ENCODE assay signal across 8 mouse cellular contexts in the genomic region with DNA sequence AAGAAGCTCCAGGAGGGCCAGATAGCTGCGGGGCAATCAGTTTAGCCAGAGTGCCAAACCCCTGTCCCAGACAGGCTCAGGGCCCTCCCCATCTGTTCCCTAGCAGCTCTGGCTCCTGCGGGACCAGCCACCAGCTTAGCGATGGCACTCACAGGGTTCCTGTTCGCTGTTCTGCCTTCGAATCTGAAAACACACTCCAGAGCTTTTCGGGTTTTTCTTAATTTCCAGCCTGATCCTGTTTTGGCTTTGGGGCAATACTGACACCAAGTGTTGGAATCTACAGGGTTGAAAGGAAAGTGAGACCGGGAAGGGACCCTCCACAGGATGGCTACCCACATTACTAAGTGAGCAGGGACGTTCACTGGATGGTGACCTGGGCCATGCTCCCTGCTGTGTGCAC. TPM values are rescaled to one million over a fixed set of nuclear protein-coding genes. Genes with fewer than 3 reads are reported as not detected.
DNase-seq lines count a peak whose midpoint lies in the region; ATAC-seq lines count a peak whose summit lies in the region.

No protein-coding gene starts in this region.

- no peak overlapping the region for H3K27ac ChIP-seq in intestine, embryonic 15.5 days
- H3K27ac ChIP-seq in neural tube, embryonic 15.5 days (replicated peaks): no peak overlapping the region

- peak; percentile 32; the same call in 1 of the 2 replicates for ATAC-seq in frontal cortex, adult (ENCODE audit: low TSS enrichment)
- ATAC-seq in intestine, embryonic 15.5 days: no peak
- no peak; the same call in 1 of the 2 replicates for ATAC-seq in neural tube, embryonic 15.5 days (ENCODE audit: low FRiP score)

- no peaks in the 10 kb centered on the region for H3K36me3 ChIP-seq in intestine, embryonic 15.5 days
- no peaks in the 10 kb centered on the region for H3K36me3 ChIP-seq in neural tube, embryonic 15.5 days

- H3K9me3 ChIP-seq in intestine, embryonic 15.5 days: no peaks in the 10 kb centered on the region
- H3K9me3 ChIP-seq in neural tube, embryonic 15.5 days (replicated peaks): no peaks in the 10 kb centered on the region

- H3K9ac ChIP-seq in intestine, embryonic 15.5 days: no peak overlapping the region
- no peak overlapping the region for H3K9ac ChIP-seq in neural tube, embryonic 15.5 days (replicated peaks)

- 0 out of 2 replicates have a peak, but pooled peaks cover 3% of the 10 kb centered on the region for H3K4me1 ChIP-seq in intestine, embryonic 15.5 days (replicated peaks)
- H3K4me1 ChIP-seq in neural tube, embryonic 15.5 days: 0 out of 2 replicates have a peak, but pooled peaks cover 4% of the 10 kb centered on the region

- H3K4me3 ChIP-seq in intestine, embryonic 15.5 days (replicated peaks): no peak overlapping the region
- H3K4me3 ChIP-seq in neural tube, embryonic 15.5 days (replicated peaks): no peak overlapping the region

- DNase-seq in frontal cortex, postnatal 25 days (ENCODE audit: low spot score in 2 of 2): no peak
- DNase-seq in right cerebral cortex, postnatal 10 days (ENCODE audit: low spot score in 2 of 2): peak; percentile 34 to 49
- DNase-seq in right cerebral cortex, postnatal 4 days: no peak
- no peak for DNase-seq in thymus, postnatal 4 days
- no peak for DNase-seq in cerebellum, adult 9-11 months

- WGBS in intestine, embryonic 15.5 days: 36% methylated on average over 8 of the region's 8 CpGs
- 24% methylated on average over 8 of the region's 8 CpGs for WGBS in neural tube, embryonic 15.5 days

- H3K27me3 ChIP-seq in intestine, embryonic 15.5 days (replicated peaks): no peaks in the 10 kb centered on the region
- H3K27me3 ChIP-seq in neural tube, embryonic 15.5 days (replicated peaks): no peaks in the 10 kb centered on the region

- peak overlapping the region; percentile 36; the same call in 1 of the 2 replicates for H3K4me2 ChIP-seq in intestine, embryonic 15.5 days (replicated peaks)
- peak overlapping the region; percentile 34; the same call in 1 of the 2 replicates for H3K4me2 ChIP-seq in neural tube, embryonic 15.5 days

RNA-seq across cellular contexts. Expression of gene Enpp6, which starts 50.6 kb away (rescaled TPM):
- polyA plus RNA-seq in intestine, embryonic 15.5 days (2015; fragmentation: Nextera tagmentation; extraction: Ambion mirVana): 0.16 and 0.62 TPM in 2 replicates
- polyA plus RNA-seq in neural tube, embryonic 15.5 days (2015; fragmentation: Nextera tagmentation; extraction: Ambion mirVana): 1.3 and 1.5 TPM in 2 replicates

Comparison
In these comparisons a context has a peak if more than half of its experiments do, and no peak if none do; other contexts are left out.
1. DNase-seq: peak in right cerebral cortex, postnatal 10 days (2 of 2); none in frontal cortex, postnatal 25 days (0 of 2), right cerebral cortex, postnatal 4 days (single experiment), thymus, postnatal 4 days (single experiment) and cerebellum, adult 9-11 months (single experiment).